Comparison of ENCODE assay signal across 14 mouse cellular contexts in genomic region chr2:27704641-27705040, GRCm38 (mm10). TPM values are rescaled to one million over a fixed set of nuclear protein-coding genes. Genes with fewer than 3 reads are reported as not detected.
DNase-seq lines count a peak whose midpoint lies in the region; ATAC-seq and TF ChIP-seq lines count a peak whose summit lies in the region.
"Had no signal": no experiment of that assay in that cellular context is flagged by ENCODE, and none has a peak within 500 bp of the region (broad histone marks: within the 10 kb centered on the region; RNA-seq: fewer than 3 reads in every experiment).

No protein-coding gene starts in this region.

- no peak for ATAC-seq in heart, embryonic 13.5 days (ENCODE audit: extremely low read depth, insufficient number of reproducible peaks, low FRiP score, low TSS enrichment)
- ATAC-seq in liver, embryonic 12.5 days = no peak
- ATAC-seq in stomach, postnatal 0 days (ENCODE audit: low FRiP score, low TSS enrichment) = no peak
- no peak for ATAC-seq in forebrain, embryonic 11.5 days (replicated peaks; ENCODE audit: low FRiP score)
- ATAC-seq: forebrain, embryonic 13.5 days had no signal

- H3K36me3 ChIP-seq in heart, embryonic 13.5 days = no peaks in the 10 kb centered on the region
- no peaks in the 10 kb centered on the region for H3K36me3 ChIP-seq in liver, embryonic 12.5 days
- no peaks in the 10 kb centered on the region; the same call in 1 of the 2 replicates for H3K36me3 ChIP-seq in stomach, postnatal 0 days (ENCODE audit: control insufficient read depth, insufficient read depth, low read length)
- no peaks in the 10 kb centered on the region for H3K36me3 ChIP-seq in forebrain, embryonic 11.5 days (ENCODE audit: control insufficient read depth, insufficient read depth, low read length)
- H3K36me3 ChIP-seq: neural tube, embryonic 15.5 days had no signal

- no peaks in the 10 kb centered on the region for H3K27me3 ChIP-seq in heart, embryonic 13.5 days (replicated peaks)
- no peaks in the 10 kb centered on the region for H3K27me3 ChIP-seq in liver, embryonic 12.5 days (replicated peaks)
- H3K27me3 ChIP-seq in stomach, postnatal 0 days (ENCODE audit: control insufficient read depth, insufficient read depth, low read length) = no peaks in the 10 kb centered on the region
- no peaks in the 10 kb centered on the region for H3K27me3 ChIP-seq in forebrain, embryonic 11.5 days (ENCODE audit: control insufficient read depth, insufficient read depth, low read length)
- H3K27me3 ChIP-seq: forebrain, embryonic 13.5 days; neural tube, embryonic 15.5 days had no signal

- TF ChIP-seq CTCF in stomach, postnatal 0 days (IDR thresholded peaks at IDR 0.05; ENCODE audit: low read depth) = no peak

- H3K4me2 ChIP-seq in heart, embryonic 13.5 days = no peak overlapping the region
- H3K4me2 ChIP-seq in liver, embryonic 12.5 days = peak overlapping the region; percentile 53; the same call in 1 of the 2 replicates
- H3K4me2 ChIP-seq in stomach, postnatal 0 days (replicated peaks; ENCODE audit: low read depth) = no peak overlapping the region
- H3K4me2 ChIP-seq in forebrain, embryonic 11.5 days (ENCODE audit: low read depth, low read length, severe bottlenecking) = no peak overlapping the region
- H3K4me2 ChIP-seq: forebrain, embryonic 13.5 days; neural tube, embryonic 15.5 days had no signal

- 77% methylated on average over 3 of the region's 3 CpGs for WGBS in heart, embryonic 13.5 days
- 70% methylated on average over 3 of the region's 3 CpGs for WGBS in liver, embryonic 12.5 days (ENCODE audit: insufficient replicate concordance)
- WGBS in stomach, postnatal 0 days = 53% methylated on average over 3 of the region's 3 CpGs
- WGBS in forebrain, embryonic 11.5 days = 91% methylated on average over 3 of the region's 3 CpGs

- no peaks in the 10 kb centered on the region for H3K9me3 ChIP-seq in heart, embryonic 13.5 days
- H3K9me3 ChIP-seq in liver, embryonic 12.5 days (replicated peaks) = no peaks in the 10 kb centered on the region
- H3K9me3 ChIP-seq in stomach, postnatal 0 days (ENCODE audit: control insufficient read depth, low read length) = no peaks in the 10 kb centered on the region
- H3K9me3 ChIP-seq in forebrain, embryonic 11.5 days (ENCODE audit: control insufficient read depth, low read length) = no peaks in the 10 kb centered on the region
- H3K9me3 ChIP-seq: forebrain, embryonic 13.5 days; neural tube, embryonic 15.5 days had no signal

- peaks cover 78% of the 10 kb centered on the region for H3K4me1 ChIP-seq in heart, embryonic 13.5 days
- peaks cover 78% of the 10 kb centered on the region for H3K4me1 ChIP-seq in liver, embryonic 12.5 days
- peaks cover 36% of the 10 kb centered on the region for H3K4me1 ChIP-seq in stomach, postnatal 0 days (replicated peaks; ENCODE audit: control insufficient read depth, insufficient read depth)
- peaks cover 4% of the 10 kb centered on the region for H3K4me1 ChIP-seq in forebrain, embryonic 11.5 days (replicated peaks; ENCODE audit: control insufficient read depth, insufficient read depth, low read length)

- H3K27ac ChIP-seq in heart, embryonic 13.5 days (replicated peaks) = peak overlapping the region; percentile 54; the same call in 1 of the 2 replicates
- peak overlapping the region; percentile 49 for H3K27ac ChIP-seq in liver, embryonic 12.5 days
- peak overlapping the region; percentile 88 for H3K27ac ChIP-seq in stomach, postnatal 0 days (replicated peaks)
- no peak overlapping the region for H3K27ac ChIP-seq in forebrain, embryonic 11.5 days (ENCODE audit: low read depth, low read length)
- H3K27ac ChIP-seq: forebrain, embryonic 13.5 days; neural tube, embryonic 15.5 days had no signal

- no peak for TF ChIP-seq EP300 in stomach, postnatal 0 days (optimal IDR thresholded peaks at IDR 0.05)

- H3K9ac ChIP-seq in heart, embryonic 13.5 days = peak overlapping the region; percentile 34; the same call in 1 of the 2 replicates
- no peak overlapping the region for H3K9ac ChIP-seq in liver, embryonic 12.5 days
- H3K9ac ChIP-seq in stomach, postnatal 0 days (ENCODE audit: low read length) = no peak overlapping the region
- no peak overlapping the region for H3K9ac ChIP-seq in forebrain, embryonic 11.5 days (ENCODE audit: low read length)
- H3K9ac ChIP-seq: forebrain, embryonic 13.5 days; neural tube, embryonic 15.5 days had no signal

- no peak overlapping the region for H3K4me3 ChIP-seq in heart, embryonic 13.5 days
- H3K4me3 ChIP-seq in liver, embryonic 12.5 days = no peak overlapping the region
- H3K4me3 ChIP-seq in stomach, postnatal 0 days (ENCODE audit: low read depth, low read length) = no peak overlapping the region
- no peak overlapping the region for H3K4me3 ChIP-seq in forebrain, embryonic 11.5 days (ENCODE audit: low read depth, low read length)
- H3K4me3 ChIP-seq: forebrain, embryonic 13.5 days; neural tube, embryonic 15.5 days had no signal

- DNase-seq in heart, adult 18-20 months = no peak
- DNase-seq in liver = no peak
- peak; percentile 47 to 74 for DNase-seq in kidney, postnatal 25 days
- DNase-seq in stomach, postnatal 0 days (ENCODE audit: low spot score) = no peak
- no peak for DNase-seq in forebrain, embryonic 11.5 days (ENCODE audit: low spot score)
- no peak for DNase-seq in cerebellum, adult 9-10 months
- DNase-seq: B cell, adult 2 months; cerebellum, adult 9-11 months; retina, postnatal 1 day; spleen, adult 18-20 months had no signal

RNA-seq across cellular contexts. Expression of gene Rxra, which starts 28.4 kb away (rescaled TPM):
- polyA plus RNA-seq in heart, embryonic 13.5 days (2015; fragmentation: Nextera tagmentation; extraction: Ambion mirVana) = 6.7 and 7.4 TPM in 2 replicates
- 10 to 100 TPM; 51.3 to 52.4 TPM for total RNA-seq in heart, adult 18-20 months (2021)
- polyA plus RNA-seq in liver, embryonic 12.5 days (2016; fragmentation: Nextera tagmentation; extraction: Ambion mirVana) = 3.9 and 4.2 TPM in 2 replicates
- polyA plus RNA-seq in stomach, postnatal 0 days (2015; fragmentation: Nextera tagmentation; extraction: Ambion mirVana) = 8.7 and 10.5 TPM in 2 replicates
- polyA plus RNA-seq in forebrain, embryonic 11.5 days (2014; fragmentation: Nextera tagmentation; extraction: Ambion mirVana) = 6.5 and 6.9 TPM in 2 replicates

Comparison
In these comparisons a context has a peak if more than half of its experiments do, and no peak if none do; other contexts are left out.
1. DNase-seq: peak in kidney, postnatal 25 days (2 of 2); none in heart, adult 18-20 months (0 of 2), liver (single experiment), stomach, postnatal 0 days (single experiment), forebrain, embryonic 11.5 days (single experiment) and cerebellum, adult 9-10 months (single experiment).